Mouse (Mus musculus): ENCODE data around the gene Ets1.

Ets1 gene

GRCm38 (mm10) chr9:32693411-32693810, 57.4 kb downstream of the Ets1 start:
- in situ Hi-C loops (cut with MboI; ENCODE audit: low sequenced_read_pairs), result loop anchor here (10.0 kb wide), 1 partner anchor 99 kb away; no protein-coding TSS in a partner anchor

- in situ Hi-C loops (cut with MboI; ENCODE audit: low sequenced_read_pairs), result loop anchor here (10.0 kb wide), 1 partner anchor 99 kb away; no protein-coding TSS in a partner anchor
Measured at GRCm38 (mm10) chr9:32694111-32694824, 58.2 kb downstream of the Ets1 start.

- in situ Hi-C loops (cut with MboI; ENCODE audit: low sequenced_read_pairs), result loop anchor here (10.0 kb wide), 1 partner anchor 100 kb away; no protein-coding TSS in a partner anchor
Measured at GRCm38 (mm10) chr9:32694916-32695490, 59.0 kb downstream of the Ets1 start.

GRCm38 (mm10) chr9:32695492-32696190, 59.6 kb downstream of the Ets1 start:
- in situ Hi-C loops (cut with MboI; ENCODE audit: low sequenced_read_pairs), result loop anchor here (10.0 kb wide), 1 partner anchor 101 kb away; no protein-coding TSS in a partner anchor

GRCm38 (mm10) chr9:32696259-32696658, 60.2 kb downstream of the Ets1 start:
- in situ Hi-C loops (cut with MboI; ENCODE audit: low sequenced_read_pairs), result loop anchor here (10.0 kb wide), 1 partner anchor 101 kb away; no protein-coding TSS in a partner anchor

GRCm38 (mm10) chr9:32696717-32697116, 60.7 kb downstream of the Ets1 start:
- in situ Hi-C loops (cut with MboI; ENCODE audit: low sequenced_read_pairs), result loop anchor here (10.0 kb wide), 1 partner anchor 102 kb away; no protein-coding TSS in a partner anchor

GRCm38 (mm10) chr9:32697291-32698110, 61.5 kb downstream of the Ets1 start:
- in situ Hi-C loops (cut with MboI; ENCODE audit: low sequenced_read_pairs), result loop anchor here (10.0 kb wide), 1 partner anchor 103 kb away; no protein-coding TSS in a partner anchor

GRCm38 (mm10) chr9:32698766-32699165, 62.7 kb downstream of the Ets1 start:
- in situ Hi-C loops (cut with MboI; ENCODE audit: low sequenced_read_pairs), result loop anchor here (10.0 kb wide), 1 partner anchor 104 kb away; no protein-coding TSS in a partner anchor

- in situ Hi-C loops (cut with MboI; ENCODE audit: low sequenced_read_pairs), result loop anchor here (10.0 kb wide), 1 partner anchor 105 kb away; no protein-coding TSS in a partner anchor
Measured at GRCm38 (mm10) chr9:32699391-32699841, 63.4 kb downstream of the Ets1 start.

- in situ Hi-C loops (cut with MboI; ENCODE audit: low sequenced_read_pairs), result no loop called here
Measured at GRCm38 (mm10) chr9:32700091-32700905, 64.3 kb downstream of the Ets1 start.

- in situ Hi-C loops (cut with MboI; ENCODE audit: low sequenced_read_pairs), result no loop called here
Measured at GRCm38 (mm10) chr9:32701126-32701997, 65.3 kb downstream of the Ets1 start.

- in situ Hi-C loops (cut with MboI; ENCODE audit: low sequenced_read_pairs), result no loop called here
Measured at GRCm38 (mm10) chr9:32701998-32702305, 65.9 kb downstream of the Ets1 start.

GRCm38 (mm10) chr9:32702836-32703395, 66.9 kb downstream of the Ets1 start:
- in situ Hi-C loops (cut with MboI; ENCODE audit: low sequenced_read_pairs), result no loop called here

GRCm38 (mm10) chr9:32703976-32704745, 68.1 kb downstream of the Ets1 start:
- in situ Hi-C loops (cut with MboI; ENCODE audit: low sequenced_read_pairs), result no loop called here

- in situ Hi-C loops (cut with MboI; ENCODE audit: low sequenced_read_pairs), result no loop called here
Measured at GRCm38 (mm10) chr9:32705827-32706478, 69.9 kb downstream of the Ets1 start.

- in situ Hi-C loops (cut with MboI; ENCODE audit: low sequenced_read_pairs), result no loop called here
Measured at GRCm38 (mm10) chr9:32707436-32707835, 71.4 kb downstream of the Ets1 start.

GRCm38 (mm10) chr9:32708491-32708890, 72.5 kb downstream of the Ets1 start:
- in situ Hi-C loops (cut with MboI; ENCODE audit: low sequenced_read_pairs), result no loop called here

All from CH12F3 (cell line).